Comparison of ENCODE assay signal across 8 mouse cellular contexts in genomic region chr2:18998054-18998478, GRCm38 (mm10). TPM values are rescaled to one million over a fixed set of nuclear protein-coding genes. Genes with fewer than 3 reads are reported as not detected.
DNase-seq lines count a peak whose midpoint lies in the region; ATAC-seq lines count a peak whose summit lies in the region.

Gene Pip4k2a (minus strand): TSS chr2:18998126.
Gene 4930426L09Rik (plus strand): TSS chr2:18998343.

- H3K4me3 ChIP-seq in forebrain, embryonic 10.5 days: peak within 1 kb of the TSS; percentile 81
- peak within 1 kb of the TSS; percentile 82 for H3K4me3 ChIP-seq in heart, embryonic 15.5 days
- H3K4me3 ChIP-seq in liver, embryonic 13.5 days (replicated peaks): peak within 1 kb of the TSS; percentile 93
- peak within 1 kb of the TSS; percentile 80 for H3K4me3 ChIP-seq in stomach, embryonic 14.5 days (ENCODE audit: low read depth, low read length)

- peak; percentile 93 for DNase-seq in CD8-positive naive resting alpha-beta T cell, adult 2 months (ENCODE audit: low read depth in 2 of 2, low spot score in 2 of 2)
- DNase-seq in c-Kit-positive CD71-negative TER-119-negative erythroid progenitor cells, embryonic 14.5 days (ENCODE audit: low read depth): peak; percentile 82
- DNase-seq in forebrain, embryonic 10.5 days (ENCODE audit: extremely low spot score, low spot score): peak; percentile 87
- DNase-seq in kidney, postnatal 25 days: peak; percentile 90 to 94
- DNase-seq in liver, embryonic 13.5 days: peak; percentile 89
- peak; percentile 88 to 92 for DNase-seq in natural killer cell, adult 2 months (ENCODE audit: low spot score in 2 of 2)

- WGBS in forebrain, embryonic 10.5 days: under 1% methylated on average over 66 of the region's 66 CpGs
- WGBS in heart, embryonic 15.5 days: 0% methylated on average over 65 of the region's 66 CpGs
- WGBS in liver, embryonic 13.5 days (ENCODE audit: insufficient replicate concordance): under 1% methylated on average over 64 of the region's 66 CpGs
- under 1% methylated on average over 47 of the region's 66 CpGs for WGBS in stomach, embryonic 14.5 days

- H3K4me2 ChIP-seq in heart, embryonic 15.5 days: peak within 1 kb of the TSS; percentile 94
- H3K4me2 ChIP-seq in liver, embryonic 13.5 days: peak within 1 kb of the TSS; percentile 92
- H3K4me2 ChIP-seq in stomach, embryonic 14.5 days (replicated peaks; ENCODE audit: low read depth, low read length): peak within 1 kb of the TSS; percentile 86

- H3K27ac ChIP-seq in forebrain, embryonic 10.5 days: peak within 1 kb of the TSS; percentile 88
- peak within 1 kb of the TSS; percentile 94 for H3K27ac ChIP-seq in heart, embryonic 15.5 days
- H3K27ac ChIP-seq in liver, embryonic 13.5 days: peak within 1 kb of the TSS; percentile 97
- H3K27ac ChIP-seq in stomach, embryonic 14.5 days (ENCODE audit: low read length): peak within 1 kb of the TSS; percentile 91

- peaks cover 28% of the 10 kb centered on the region for H3K4me1 ChIP-seq in forebrain, embryonic 10.5 days
- H3K4me1 ChIP-seq in heart, embryonic 15.5 days (replicated peaks): peaks cover 14% of the 10 kb centered on the region
- peaks cover 52% of the 10 kb centered on the region for H3K4me1 ChIP-seq in liver, embryonic 13.5 days (replicated peaks)
- H3K4me1 ChIP-seq in stomach, embryonic 14.5 days (ENCODE audit: control insufficient read depth, insufficient read depth, low read length): peaks cover 8% of the 10 kb centered on the region; the same call in 1 of the 2 replicates

- H3K36me3 ChIP-seq in forebrain, embryonic 10.5 days (replicated peaks): no peaks in the 10 kb centered on the region
- H3K36me3 ChIP-seq in heart, embryonic 15.5 days: no peaks in the 10 kb centered on the region
- no peaks in the 10 kb centered on the region for H3K36me3 ChIP-seq in liver, embryonic 13.5 days
- H3K36me3 ChIP-seq in stomach, embryonic 14.5 days (ENCODE audit: control insufficient read depth, insufficient read depth, low read length): no peaks in the 10 kb centered on the region

- H3K27me3 ChIP-seq in forebrain, embryonic 10.5 days (ENCODE audit: poor library complexity, severe bottlenecking): peaks cover 33% of the 10 kb centered on the region
- H3K27me3 ChIP-seq in heart, embryonic 15.5 days: no peaks in the 10 kb centered on the region
- no peaks in the 10 kb centered on the region for H3K27me3 ChIP-seq in liver, embryonic 13.5 days
- no peaks in the 10 kb centered on the region for H3K27me3 ChIP-seq in stomach, embryonic 14.5 days (ENCODE audit: control insufficient read depth, insufficient read depth, low read length)

- peak within 1 kb of the TSS; percentile 80 for H3K9ac ChIP-seq in heart, embryonic 15.5 days
- H3K9ac ChIP-seq in liver, embryonic 13.5 days: peak within 1 kb of the TSS; percentile 97
- H3K9ac ChIP-seq in stomach, embryonic 14.5 days (replicated peaks; ENCODE audit: low read depth, low read length): peak within 1 kb of the TSS; percentile 69

- peak; percentile 97 for ATAC-seq in heart, embryonic 15.5 days (replicated peaks; ENCODE audit: insufficient number of reproducible peaks, insufficient read depth, low FRiP score, low read depth)
- peak; percentile 96 for ATAC-seq in liver, embryonic 13.5 days (ENCODE audit: low read depth)
- ATAC-seq in stomach, embryonic 14.5 days (ENCODE audit: insufficient number of reproducible peaks, insufficient read depth, low FRiP score, low read depth): peak; percentile 98

- H3K9me3 ChIP-seq in forebrain, embryonic 10.5 days: no peaks in the 10 kb centered on the region
- no peaks in the 10 kb centered on the region for H3K9me3 ChIP-seq in heart, embryonic 15.5 days (replicated peaks)
- H3K9me3 ChIP-seq in liver, embryonic 13.5 days (replicated peaks): no peaks in the 10 kb centered on the region
- no peaks in the 10 kb centered on the region for H3K9me3 ChIP-seq in stomach, embryonic 14.5 days (ENCODE audit: control insufficient read depth, low read depth, low read length)

RNA-seq across cellular contexts. Expression of gene Pip4k2a, which starts in this region (rescaled TPM):
- 6.6 and 7.5 TPM in 2 replicates for polyA plus RNA-seq in forebrain, embryonic 10.5 days (2016; fragmentation: Nextera tagmentation; extraction: Ambion mirVana)
- 6.1 and 9.1 TPM in 2 replicates for polyA plus RNA-seq in heart, embryonic 15.5 days (2015; fragmentation: Nextera tagmentation; extraction: Ambion mirVana)
- polyA plus RNA-seq in liver, embryonic 13.5 days (2015; fragmentation: Nextera tagmentation; extraction: Ambion mirVana): 15.8 and 18.8 TPM in 2 replicates
- 14.8 and 14.9 TPM in 2 replicates for polyA plus RNA-seq in stomach, embryonic 14.5 days (2014; fragmentation: Nextera tagmentation; extraction: Ambion mirVana)

RNA-seq across cellular contexts. Expression of gene 4930426L09Rik, which starts in this region (rescaled TPM):
- 0.14 and 0.31 TPM in 2 replicates for polyA plus RNA-seq in forebrain, embryonic 10.5 days (2016; fragmentation: Nextera tagmentation; extraction: Ambion mirVana)
- 0.16 and 0.30 TPM in 2 replicates for polyA plus RNA-seq in heart, embryonic 15.5 days (2015; fragmentation: Nextera tagmentation; extraction: Ambion mirVana)
- polyA plus RNA-seq in liver, embryonic 13.5 days (2015; fragmentation: Nextera tagmentation; extraction: Ambion mirVana): 0.17 and 0.22 TPM in 2 replicates
- polyA plus RNA-seq in stomach, embryonic 14.5 days (2014; fragmentation: Nextera tagmentation; extraction: Ambion mirVana): 0.57 and 0.72 TPM in 2 replicates

Comparison
In these comparisons a context has a peak if more than half of its experiments do, and no peak if none do; other contexts are left out.
1. Peak in every context shown above with its lines: DNase-seq, ATAC-seq, H3K4me3 ChIP-seq and H3K27ac ChIP-seq.